Mouse (Mus musculus) adrenal gland, postnatal 10 days (tissue): ENCODE data around the gene Tomm20. TPM values are rescaled to one million over a fixed set of nuclear protein-coding genes. Genes with fewer than 3 reads are reported as not detected.
A peak's percentile ranks its signal among the peaks of the same experiment; 100 is the strongest.

Experiments
- DNase-seq: peaks from one replicate; pipeline ENCODE4 v3.0.0; 2021; ENCODE audit warnings: mixed read lengths
- total RNA-seq, 2 experiments: library from RNA; stranded (reverse); gene quantifications; 2 replicates each; pipeline ENCODE4 v1.2.3; 2021

Tomm20 gene
- total RNA-seq, 2 experiments from 2014 or later: 157 to 187 TPM

DNA sequence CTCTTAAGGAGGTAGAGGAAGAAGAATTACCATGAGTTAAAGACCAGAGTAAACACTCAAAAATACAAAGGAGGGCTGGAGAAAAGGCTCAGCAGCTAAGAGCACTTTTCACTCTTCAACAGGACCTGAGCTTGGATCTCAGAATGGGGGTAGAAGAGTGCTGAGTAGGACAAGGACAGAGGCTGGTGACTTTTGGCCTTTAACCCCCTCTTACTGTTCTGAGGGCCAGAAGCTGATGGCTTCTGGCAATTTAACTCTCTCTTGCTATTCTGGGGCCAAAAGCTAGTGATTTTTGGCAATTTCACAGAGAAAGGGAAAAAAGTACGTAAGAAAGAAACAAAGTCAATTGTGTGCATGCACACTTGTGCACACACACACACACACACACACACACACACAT is 17.2 kb upstream of the Tomm20 start:
- no peak for DNase-seq

DNA sequence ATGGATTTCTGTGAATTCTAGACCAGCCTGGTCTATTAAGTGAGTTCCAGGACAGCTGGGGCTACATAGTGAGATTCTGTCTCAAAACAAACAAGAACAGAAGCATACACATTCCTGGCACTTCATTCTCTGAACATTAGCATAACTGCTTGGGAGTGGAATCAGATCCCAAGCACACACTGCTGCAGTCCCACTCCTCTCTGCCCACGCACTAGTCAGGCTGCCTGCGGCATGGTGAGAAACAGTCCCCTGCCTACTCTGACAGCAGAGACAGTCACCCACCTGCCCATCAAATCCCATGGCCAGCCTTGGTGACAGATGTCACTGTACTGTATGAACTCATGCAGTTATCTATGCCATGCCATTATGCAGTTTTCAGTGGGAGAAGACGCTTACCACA is 15.9 kb upstream of the Tomm20 start:
- no peak for DNase-seq

DNA sequence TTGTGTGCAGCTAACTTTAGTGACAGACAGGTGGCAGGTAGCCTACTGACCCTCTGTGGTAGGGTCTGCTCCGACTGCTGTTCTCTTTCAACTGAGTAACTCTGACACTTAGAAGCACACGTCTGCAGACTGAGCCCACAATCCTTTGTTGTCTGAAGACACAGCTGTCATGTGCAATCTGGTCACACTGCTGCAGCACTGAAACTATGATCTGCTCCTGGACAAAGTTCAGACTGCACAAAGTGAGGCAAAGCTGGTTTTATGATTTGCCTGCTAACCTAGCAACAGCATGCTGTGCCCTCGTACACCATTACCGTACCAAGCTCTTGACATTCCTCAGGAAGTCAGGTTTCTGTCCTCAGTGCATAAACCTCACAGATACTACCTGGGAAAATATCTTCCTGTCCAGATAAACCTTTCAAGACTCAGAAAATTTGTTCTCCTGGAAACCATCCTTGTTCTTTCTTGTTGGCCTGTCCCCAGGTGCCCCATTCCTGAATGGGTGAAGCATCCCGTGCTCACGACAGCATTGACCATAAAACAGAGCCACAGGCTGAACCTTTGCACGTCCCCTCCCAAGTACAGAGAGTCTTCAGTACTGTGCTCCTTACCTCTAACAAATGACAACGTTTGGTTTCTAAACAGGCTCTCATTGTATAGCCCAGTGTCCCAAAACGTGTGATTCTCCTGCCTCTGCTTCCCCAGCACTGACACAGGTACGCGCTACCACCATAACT is 6.4 kb upstream of the Tomm20 start:
- no peak for DNase-seq

DNA sequence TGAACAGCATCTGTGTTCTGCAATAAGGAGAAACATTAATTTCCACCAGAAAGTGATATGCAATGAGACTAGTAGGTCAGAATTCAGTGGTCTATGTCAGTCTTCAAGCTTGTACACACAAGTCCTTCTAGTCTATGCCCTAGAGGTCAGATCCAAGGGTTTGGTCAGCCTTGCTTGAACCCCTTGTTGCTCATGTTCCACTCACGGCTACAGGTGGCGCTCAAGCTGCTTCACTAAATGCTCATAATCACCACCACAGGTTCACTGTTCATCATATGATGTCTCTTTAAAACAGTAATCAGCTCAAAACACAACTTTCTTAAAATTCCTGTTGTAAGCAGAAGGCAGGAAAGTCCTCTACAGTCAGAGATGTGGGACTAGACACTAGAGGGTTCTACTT is 3.9 kb upstream of the Tomm20 start:
- no peak for DNase-seq

DNA sequence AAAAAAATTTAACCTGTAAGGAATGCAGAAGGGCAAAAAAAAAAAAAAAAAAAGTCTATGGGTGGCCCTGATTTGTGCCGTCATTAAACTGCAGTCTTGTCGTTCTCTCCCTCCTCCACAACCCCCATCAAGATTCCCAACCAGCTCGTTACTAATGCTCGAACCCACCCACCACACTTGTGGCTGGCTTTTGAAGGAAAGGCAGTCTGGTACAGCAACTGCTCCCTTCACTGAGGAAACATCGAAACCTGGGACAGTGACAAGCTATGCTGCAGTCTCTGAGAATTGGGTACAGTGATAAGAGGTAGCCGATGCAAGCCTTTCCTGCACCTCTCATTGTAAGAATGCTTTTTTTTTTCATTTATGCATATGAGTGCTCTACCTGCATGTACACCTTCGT is 800 bp upstream of the Tomm20 start:
- no peak for DNase-seq

DNA sequence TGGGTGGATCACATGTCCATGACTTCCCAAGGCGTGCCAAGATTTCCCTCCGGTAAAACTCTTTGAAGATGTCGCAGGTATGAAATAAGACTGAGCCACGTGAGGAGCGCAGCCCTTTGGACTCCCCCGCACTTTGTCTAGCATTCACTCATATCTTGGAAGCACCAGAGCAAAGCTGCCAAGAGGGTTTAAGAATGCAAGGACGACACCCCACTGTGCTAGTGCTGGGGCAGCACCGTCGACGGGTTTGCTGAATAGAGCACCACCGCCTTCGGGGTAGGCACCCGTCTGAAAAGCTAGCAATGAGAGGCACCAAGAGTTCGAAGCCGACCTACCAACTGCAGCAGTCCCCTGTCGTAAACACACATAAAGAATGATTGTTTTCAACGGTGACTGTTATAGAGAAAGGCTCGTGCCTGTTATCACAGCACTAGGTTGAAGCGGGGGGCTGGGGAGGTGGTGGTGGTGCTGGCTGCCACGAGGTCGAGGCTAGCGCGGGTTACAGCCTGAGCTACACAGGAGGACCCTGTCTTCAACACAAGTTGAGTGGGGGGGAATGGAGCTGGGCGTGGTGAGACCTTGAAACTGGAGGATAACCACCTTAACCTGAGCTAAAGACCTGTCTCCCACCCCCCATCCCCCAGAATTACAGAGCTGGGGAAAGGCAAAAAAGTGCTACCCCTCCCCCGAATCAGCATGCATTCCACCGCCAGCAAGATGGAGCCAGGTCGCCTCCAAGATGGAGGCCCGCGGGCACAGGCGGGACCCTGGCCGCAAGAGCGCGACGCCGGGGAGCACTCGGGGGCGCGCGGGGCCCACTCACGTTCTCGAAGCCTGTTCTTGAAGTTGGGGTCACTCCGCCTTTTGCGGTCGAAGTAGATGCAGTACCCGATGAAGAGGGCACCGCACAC is 608 bp downstream of the Tomm20 start:
- peak; percentile 61 for DNase-seq

DNA sequence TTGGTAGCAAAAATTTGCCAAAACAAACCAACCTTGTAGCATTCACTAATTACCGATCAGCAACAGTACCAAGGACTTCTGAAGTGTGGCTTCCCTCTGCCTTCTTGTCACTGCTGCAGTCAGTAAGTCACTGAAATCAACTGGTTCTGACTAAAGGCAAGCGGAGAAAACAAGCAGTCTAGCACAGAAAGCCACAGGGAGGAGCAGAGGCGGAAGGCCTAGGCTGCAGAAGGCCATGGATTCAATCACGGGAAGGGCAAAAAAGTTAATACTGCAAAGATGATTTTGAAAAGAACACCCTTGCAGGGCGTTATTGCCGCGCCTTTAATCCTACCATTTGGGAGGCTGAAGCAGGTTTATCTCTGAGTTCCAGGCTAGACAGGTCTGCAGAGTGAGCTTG is 2.1 kb downstream of the Tomm20 start:
- DNase-seq: no peak

DNA sequence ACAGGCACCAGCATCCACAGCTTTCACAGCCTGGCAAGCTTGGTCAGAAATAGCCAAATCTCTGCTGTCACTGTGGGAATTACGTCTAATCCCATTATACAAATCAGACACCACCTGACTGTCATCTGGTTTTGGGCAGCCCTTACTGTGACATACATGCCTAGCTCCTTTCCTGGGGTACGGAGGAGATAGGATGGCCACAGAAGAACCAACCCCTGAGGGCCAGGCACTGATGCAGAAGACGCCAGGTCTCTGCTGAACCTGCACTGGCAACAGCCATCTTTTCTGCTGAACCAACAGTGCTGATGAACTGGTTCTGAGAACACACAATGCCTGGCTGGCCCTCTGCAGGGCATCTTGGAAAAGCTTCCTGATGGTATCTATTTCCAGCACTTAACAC is 8.3 kb downstream of the Tomm20 start:
- no peak for DNase-seq

DNA sequence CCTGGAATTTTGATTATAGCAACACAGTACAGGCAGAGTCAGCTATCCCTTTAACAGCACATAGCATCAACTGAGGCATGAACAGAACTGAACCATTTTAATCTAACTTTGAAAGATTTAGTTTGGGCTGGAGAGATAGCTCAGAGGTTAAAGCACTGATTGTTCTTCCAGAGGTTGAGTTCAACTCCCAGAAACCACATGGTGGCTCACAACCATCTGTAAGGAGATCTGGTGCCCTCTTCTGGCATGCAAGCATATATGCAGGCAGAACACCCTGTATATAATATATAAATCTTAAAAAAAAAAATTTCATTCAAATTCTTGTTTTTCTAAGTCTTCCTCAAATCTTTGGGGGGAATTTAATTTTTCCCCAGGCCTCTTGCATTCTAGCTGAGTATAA is 9.7 kb downstream of the Tomm20 start:
- DNase-seq: no peak

DNA sequence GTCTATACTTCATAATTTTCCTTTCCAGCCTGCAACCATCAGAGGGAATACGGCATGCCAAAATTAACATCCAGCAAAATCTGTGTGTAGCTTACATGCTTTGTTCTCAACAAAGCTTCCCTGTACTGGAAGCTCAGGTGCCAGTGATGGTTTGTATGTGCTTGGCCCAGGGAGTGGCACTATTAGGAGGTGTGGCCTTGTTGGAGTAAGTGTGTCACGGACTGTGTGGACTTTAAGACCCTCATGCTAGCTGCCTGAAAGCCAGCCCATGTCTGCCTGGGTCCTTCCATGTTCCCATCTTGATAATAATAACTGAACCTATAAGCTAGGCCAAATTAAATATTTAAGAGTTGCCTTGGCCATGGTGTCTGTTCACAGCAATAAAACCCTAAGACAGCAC is 10.3 kb downstream of the Tomm20 start:
- DNase-seq: no peak

DNA sequence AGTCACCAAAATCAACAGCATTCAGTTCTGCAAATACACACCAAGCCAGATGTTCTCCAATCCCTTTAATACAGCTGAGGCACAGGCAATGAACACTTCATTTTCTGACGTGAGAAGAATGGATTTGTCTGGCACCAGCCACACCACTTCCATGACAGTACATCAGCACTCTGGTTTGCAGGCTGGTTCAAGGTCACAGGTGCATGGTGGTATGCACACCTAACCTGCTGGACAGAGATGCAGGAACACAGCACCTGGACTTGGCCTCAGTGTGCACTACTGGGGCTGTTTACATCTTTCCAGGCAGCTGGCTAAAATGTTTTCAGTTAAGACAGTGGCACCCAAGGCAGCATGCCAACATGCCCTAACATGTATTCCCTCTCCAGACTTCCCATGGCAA is 13.0 kb downstream of the Tomm20 start:
- DNase-seq: no peak

DNA sequence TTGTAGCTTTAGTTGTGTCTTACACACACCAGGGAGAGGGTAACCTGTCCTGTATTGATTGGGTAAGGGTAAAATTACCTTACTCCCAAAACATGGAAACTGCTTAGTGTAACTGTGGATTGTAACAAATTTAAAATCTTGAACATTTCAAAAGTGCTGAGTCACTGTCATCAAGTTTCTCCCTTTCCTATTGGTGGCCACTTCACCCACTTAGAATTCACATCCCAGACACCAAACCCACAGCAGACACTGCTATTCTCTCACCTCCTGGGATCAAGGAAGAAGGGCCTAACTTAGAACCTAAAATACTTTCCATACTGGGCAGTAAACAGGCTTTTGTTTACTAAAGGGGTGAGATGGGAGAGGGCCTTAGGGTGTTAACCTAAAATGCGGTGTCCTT is 13.4 kb downstream of the Tomm20 start:
- DNase-seq: no peak

DNA sequence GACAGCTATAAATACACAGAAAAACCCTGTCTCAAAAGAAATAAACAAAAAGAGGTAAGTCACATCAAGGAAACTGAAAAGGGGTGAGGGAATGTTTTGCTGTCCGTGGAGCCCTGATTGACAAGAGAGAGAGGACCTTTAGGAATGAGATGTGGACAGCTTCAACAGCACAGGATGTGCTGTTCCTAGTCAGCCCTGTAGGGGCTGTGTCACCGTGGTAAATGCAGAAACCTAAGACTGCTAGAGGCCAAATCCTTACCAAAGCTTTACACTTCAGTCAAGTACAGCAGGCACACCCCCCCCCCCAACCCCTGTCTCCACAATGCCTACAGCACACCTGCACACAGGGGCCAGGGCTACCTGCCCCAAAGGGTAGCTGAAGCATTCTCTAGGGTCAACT is 13.9 kb downstream of the Tomm20 start:
- DNase-seq: no peak

DNA sequence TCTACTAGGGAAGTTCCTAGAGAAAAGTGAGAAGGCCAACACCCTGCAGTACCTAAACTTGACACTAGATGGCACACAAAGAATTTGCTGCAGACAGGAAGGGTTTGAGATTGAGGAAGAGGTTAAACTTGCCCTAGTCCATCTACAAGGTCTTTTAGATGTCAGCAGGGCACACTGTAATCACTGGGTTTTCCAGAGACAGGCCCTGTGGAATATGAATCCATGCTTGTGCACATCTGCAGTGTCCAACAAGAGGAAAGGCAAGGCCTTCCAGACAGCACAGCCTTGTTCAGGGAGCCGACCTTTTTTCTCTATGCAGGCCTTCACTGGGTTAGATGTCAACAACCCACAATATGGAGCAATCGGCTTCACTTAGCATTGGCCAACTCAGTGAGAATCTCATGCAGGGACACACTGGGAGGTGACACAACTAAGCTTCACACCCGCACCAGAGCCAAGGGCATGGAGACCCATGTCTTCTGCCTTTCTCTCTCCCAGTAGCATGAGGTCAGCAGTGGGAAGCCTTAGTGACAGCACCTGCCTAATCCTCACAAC is 16.0 kb downstream of the Tomm20 start:
- DNase-seq: peak; percentile 84

DNA sequence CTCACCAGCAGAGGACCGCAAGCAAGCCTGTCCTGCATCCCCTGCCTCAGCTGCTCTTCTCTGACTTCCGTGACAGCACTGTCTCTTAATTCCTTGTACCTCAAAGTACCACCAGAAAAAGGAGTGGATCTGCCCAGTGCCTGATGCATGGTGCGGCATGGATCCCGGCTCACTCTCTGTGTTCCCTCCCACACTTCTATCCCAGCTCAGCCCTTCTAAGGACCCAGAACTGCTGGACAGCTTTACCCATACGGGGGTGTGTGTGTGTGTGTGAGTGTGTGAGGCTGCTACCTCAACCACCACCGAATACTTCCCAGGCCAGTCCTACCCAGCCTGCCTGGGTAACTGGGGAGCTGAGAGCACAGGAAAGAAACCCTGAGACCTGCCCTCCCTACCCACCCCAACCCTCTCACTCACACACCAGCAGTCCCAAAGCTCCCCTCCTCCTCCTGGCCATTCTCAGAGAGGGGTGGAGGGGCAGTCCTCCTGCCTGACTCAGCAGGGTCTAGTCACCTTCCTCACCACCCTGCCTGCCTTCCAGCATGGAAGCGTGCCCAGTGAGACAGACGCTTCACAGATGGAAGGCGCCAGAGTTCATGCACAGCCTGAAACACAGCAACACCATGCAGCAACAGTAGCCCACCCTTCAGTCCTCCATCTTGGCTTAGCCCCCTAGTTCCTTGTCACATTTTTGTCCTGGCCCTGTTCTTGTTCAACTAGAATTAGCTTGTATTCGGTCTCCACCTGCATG is 16.7 kb downstream of the Tomm20 start:
- peak; percentile 62 for DNase-seq

DNA sequence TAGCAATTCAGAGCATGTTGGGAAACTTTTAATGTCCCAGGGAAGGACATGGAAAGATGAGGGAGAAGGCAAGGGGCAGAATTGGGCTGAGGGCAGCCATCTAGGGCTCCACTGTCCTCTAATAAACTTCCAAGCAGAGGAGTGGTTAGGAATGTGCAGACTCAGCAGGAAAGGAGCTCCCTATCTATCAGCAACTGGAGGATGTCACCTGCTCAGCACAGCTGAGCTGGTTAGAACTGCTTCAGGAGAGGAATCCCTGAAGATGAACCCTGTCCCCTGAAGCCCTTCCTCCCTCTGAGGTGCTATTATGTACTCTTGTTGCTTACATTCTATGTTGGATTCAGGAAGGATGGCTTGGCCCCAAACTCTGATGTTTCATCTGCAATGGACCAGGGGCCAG is 17.6 kb downstream of the Tomm20 start:
- DNase-seq: no peak

DNA sequence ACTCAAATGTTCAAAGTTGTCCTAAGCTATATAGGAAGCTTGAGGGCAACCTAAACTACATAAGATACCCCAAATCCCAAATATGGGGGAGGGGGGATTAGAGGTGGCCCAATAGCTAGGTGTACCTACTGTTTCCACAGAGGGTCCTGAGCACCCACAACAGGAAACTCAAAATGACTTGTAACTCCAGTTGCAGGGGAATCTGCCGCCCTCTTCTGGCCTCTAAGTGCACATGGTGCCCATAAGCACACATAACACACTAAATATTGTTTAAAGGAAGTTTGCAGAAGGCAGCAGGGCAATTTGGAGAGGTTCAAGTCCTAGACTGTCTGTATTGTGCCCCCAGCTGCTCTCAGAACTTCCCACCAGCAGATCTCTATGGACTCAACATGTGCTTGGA is 18.6 kb downstream of the Tomm20 start:
- DNase-seq: no peak

DNA sequence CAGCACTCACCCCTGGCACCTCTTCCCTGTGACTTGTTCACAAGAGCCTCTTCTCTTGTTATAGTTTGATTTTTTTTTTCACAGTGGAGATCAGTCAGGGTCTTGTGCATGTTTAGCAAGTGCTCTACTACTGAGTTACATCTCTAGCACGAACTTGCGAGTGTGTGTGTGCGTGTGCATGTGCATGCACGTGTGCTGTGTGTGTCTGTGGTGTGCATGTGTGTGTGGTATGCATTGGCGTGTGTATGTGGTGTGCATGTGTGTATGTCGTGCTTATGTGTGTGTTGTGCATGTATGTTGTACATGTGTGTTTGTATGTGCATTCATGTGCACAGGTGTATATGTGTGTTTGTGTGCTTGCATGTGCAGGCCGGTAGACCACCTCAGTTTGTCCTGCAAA is 22.7 kb downstream of the Tomm20 start:
- no peak for DNase-seq

DNA sequence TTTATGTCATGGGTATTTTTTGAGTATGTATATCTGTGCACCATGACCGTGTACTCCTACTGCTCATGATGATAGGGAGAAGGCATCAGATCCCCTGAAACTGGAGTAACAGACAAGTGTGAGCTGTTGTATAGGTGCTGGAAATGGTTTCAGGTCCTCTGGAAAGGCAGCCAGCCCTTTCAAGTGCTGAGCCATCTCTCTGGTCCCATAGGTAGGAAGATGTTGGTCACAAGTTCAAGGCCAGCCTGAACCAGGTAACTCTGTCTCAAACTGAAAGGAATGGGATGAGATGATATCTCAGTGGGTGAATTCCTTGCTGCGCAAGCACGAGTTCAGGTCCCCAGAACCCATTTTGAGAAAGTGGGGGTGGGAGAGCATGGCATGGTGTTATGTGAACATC is 24.2 kb downstream of the Tomm20 start:
- no peak for DNase-seq

DNA sequence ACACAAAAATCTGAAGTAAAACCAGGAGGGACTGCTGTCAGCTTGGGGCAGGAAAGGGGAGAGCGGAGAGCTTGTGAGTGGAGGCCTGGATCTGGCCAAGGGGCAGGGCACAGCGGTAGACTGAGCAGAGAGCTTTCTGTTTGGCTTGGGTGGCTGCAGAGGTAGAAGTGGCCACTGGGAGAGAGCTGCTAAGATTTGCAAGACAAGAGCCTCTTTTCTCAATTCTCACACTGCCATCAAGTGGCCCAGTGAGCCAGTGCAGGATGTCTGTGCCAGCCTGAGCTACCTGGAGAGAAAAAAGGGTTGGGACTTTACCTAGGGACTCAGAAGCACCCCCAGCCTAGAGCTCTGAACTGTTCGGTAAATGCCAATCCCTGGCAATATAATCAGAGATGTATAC is 24.8 kb downstream of the Tomm20 start:
- DNase-seq: peak; percentile 83

DNA sequence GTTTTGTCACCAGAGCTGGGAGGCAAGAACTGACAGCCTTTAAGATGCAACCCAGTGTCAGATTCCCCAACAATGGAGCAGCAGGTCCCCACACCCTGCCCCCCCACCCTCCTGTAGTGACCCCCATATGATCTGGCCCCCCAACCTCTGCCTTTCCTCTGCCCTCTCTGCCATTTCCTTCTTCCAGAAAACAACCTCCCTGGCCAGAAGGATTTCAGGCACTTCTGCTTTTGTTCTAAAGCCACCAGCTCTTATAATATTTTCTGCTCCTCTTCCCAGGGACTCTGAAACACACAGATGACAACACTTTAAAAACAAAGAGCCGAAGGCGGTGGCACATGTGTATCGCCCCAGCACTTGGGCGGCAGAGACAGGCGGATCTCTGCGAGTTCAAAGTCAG is 25.3 kb downstream of the Tomm20 start:
- DNase-seq: no peak

DNA sequence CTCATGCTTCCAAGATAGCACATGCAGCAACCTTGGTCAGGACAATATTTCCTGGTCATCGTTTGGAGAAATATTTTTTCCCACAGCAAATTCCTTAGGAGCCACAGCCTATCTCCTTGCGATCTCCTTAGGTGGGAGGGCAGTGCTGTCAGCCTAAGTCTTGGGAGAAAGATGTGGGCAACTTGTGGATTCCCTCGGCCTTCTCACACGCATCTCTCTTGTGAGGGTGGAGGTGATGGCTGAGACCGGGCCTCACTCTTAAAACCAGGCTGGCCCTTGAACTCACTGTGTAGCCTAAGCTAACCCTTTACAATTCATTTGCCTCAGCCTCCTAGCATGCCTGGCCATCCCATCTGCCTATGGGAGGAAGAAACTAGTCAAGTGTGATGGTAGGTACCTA is 25.9 kb downstream of the Tomm20 start:
- DNase-seq: no peak

DNA sequence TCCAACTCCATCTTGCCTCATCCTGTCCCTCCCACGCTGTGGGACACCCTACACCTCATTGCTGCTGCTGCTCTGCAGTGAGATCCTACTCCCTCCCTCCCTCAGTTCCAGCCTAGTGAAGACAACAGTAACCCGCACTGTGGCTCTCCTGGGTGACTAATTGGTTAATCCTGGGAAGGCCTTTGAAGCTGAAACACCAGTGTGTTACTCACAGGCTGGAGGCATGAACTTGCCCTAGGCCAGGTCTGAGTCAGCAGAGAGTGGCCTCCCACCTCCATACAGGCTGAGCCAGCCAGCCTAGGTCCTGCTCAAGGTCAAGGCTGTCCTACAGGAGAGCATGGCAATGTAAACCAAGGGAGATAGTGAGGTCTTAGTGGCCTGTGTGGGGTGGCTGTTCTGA is 26.4 kb downstream of the Tomm20 start:
- DNase-seq: peak; percentile 74
